Mouse (Mus musculus): Measurements from ENCODE around the gene 4933406M09Rik. TPM values are rescaled to one million over a fixed set of nuclear protein-coding genes. Genes with fewer than 3 reads are reported as not detected.

Gene 4933406M09Rik
- polyA plus RNA-seq, 1 experiment, result not detected

- peak within 1 kb of the TSS; percentile 4; the same call in 1 of the 2 replicates for H3K27ac ChIP-seq (ENCODE audit: insufficient read depth, low read depth, low read length)
- no peak for TF ChIP-seq CTCF (IDR thresholded peaks at IDR 0.05; ENCODE audit: extremely low read depth, insufficient read length, insufficient replicate concordance, low read depth, low read length)
- TF ChIP-seq POLR2A (IDR thresholded peaks at IDR 0.05; ENCODE audit: low read depth, low read length), result no peak; the same call in 1 of the 2 replicates
- H3K36me3 ChIP-seq (ENCODE audit: control insufficient read depth, insufficient read depth, low read length), result peaks cover 4% of the 10 kb centered on the region; the same call in 1 of the 2 replicates
- no peaks in the 10 kb centered on the region for H3K27me3 ChIP-seq (ENCODE audit: control insufficient read depth, insufficient read depth, low read length)
- peaks cover 3% of the 10 kb centered on the region; the same call in 1 of the 2 replicates for H3K4me1 ChIP-seq (ENCODE audit: control insufficient read depth, insufficient read depth, insufficient read length, low read length)
- under 1% methylated on average over 43 of the region's 43 CpGs for WGBS
- H3K4me3 ChIP-seq (ENCODE audit: low read depth, low read length), result peak within 1 kb of the TSS; percentile 87
Observed at GRCm38 (mm10) chr1:134405509-134406413, 20.0 kb downstream of the 4933406M09Rik start, which contains the start of gene Cyb5r1. Cyb5r1 (plus strand) TSS chr1:134405559.

- Histone ChIP-seq H3K36me3 (ENCODE audit: control insufficient read depth, insufficient read depth, low read length) (peaks cover 4% of the 10 kb centered on the region; the same call in 1 of the 2 replicates), H3K27me3 (ENCODE audit: control insufficient read depth, insufficient read depth, low read length) (no peaks in the 10 kb centered on the region), H3K4me3 (ENCODE audit: low read depth, low read length) (peak overlapping the region; percentile 87), H3K27ac (ENCODE audit: insufficient read depth, low read depth, low read length) (no peak overlapping the region), H3K4me1 (ENCODE audit: control insufficient read depth, insufficient read depth, insufficient read length, low read length) (peaks cover 3% of the 10 kb centered on the region; the same call in 1 of the 2 replicates)
- no peak for TF ChIP-seq POLR2A (IDR thresholded peaks at IDR 0.05; ENCODE audit: low read depth, low read length)
- TF ChIP-seq CTCF (IDR thresholded peaks at IDR 0.05; ENCODE audit: extremely low read depth, insufficient read length, insufficient replicate concordance, low read depth, low read length), result no peak
- WGBS, result 22% methylated on average over 8 of the region's 8 CpGs
Observed at GRCm38 (mm10) chr1:134406414-134406771, 20.7 kb downstream of the 4933406M09Rik start.

GRCm38 (mm10) chr1:134408080-134408479 is 22.3 kb downstream of the 4933406M09Rik start:
- H3K27me3 ChIP-seq (ENCODE audit: control insufficient read depth, insufficient read depth, low read length), result no peaks in the 10 kb centered on the region
- H3K36me3 ChIP-seq (ENCODE audit: control insufficient read depth, insufficient read depth, low read length), result peaks cover 4% of the 10 kb centered on the region; the same call in 1 of the 2 replicates
- TF ChIP-seq CTCF (IDR thresholded peaks at IDR 0.05; ENCODE audit: extremely low read depth, insufficient read length, insufficient replicate concordance, low read depth, low read length) (no peak), POLR2A (IDR thresholded peaks at IDR 0.05; ENCODE audit: low read depth, low read length) (no peak)
- H3K27ac ChIP-seq (ENCODE audit: insufficient read depth, low read depth, low read length), result no peak overlapping the region
- WGBS, result 87% methylated on average over 8 of the region's 8 CpGs
- peaks cover 3% of the 10 kb centered on the region; the same call in 1 of the 2 replicates for H3K4me1 ChIP-seq (ENCODE audit: control insufficient read depth, insufficient read depth, insufficient read length, low read length)
- H3K4me3 ChIP-seq (ENCODE audit: low read depth, low read length), result no peak overlapping the region

GRCm38 (mm10) chr1:134411706-134412629 is 26.2 kb downstream of the 4933406M09Rik start:
- H3K27me3 ChIP-seq (ENCODE audit: control insufficient read depth, insufficient read depth, low read length), result no peaks in the 10 kb centered on the region
- no peak overlapping the region for H3K27ac ChIP-seq (ENCODE audit: insufficient read depth, low read depth, low read length)
- H3K4me3 ChIP-seq (ENCODE audit: low read depth, low read length), result no peak overlapping the region
- TF ChIP-seq CTCF (IDR thresholded peaks at IDR 0.05; ENCODE audit: extremely low read depth, insufficient read length, insufficient replicate concordance, low read depth, low read length) (no peak), POLR2A (IDR thresholded peaks at IDR 0.05; ENCODE audit: low read depth, low read length) (no peak)
- H3K4me1 ChIP-seq (ENCODE audit: control insufficient read depth, insufficient read depth, insufficient read length, low read length), result no peaks in the 10 kb centered on the region
- WGBS, result 93% methylated on average over 9 of the region's 9 CpGs
- H3K36me3 ChIP-seq (ENCODE audit: control insufficient read depth, insufficient read depth, low read length), result peaks cover 4% of the 10 kb centered on the region; the same call in 1 of the 2 replicates

- TF ChIP-seq CTCF (IDR thresholded peaks at IDR 0.05; ENCODE audit: extremely low read depth, insufficient read length, insufficient replicate concordance, low read depth, low read length), result no peak
- TF ChIP-seq POLR2A (IDR thresholded peaks at IDR 0.05; ENCODE audit: low read depth, low read length), result no peak
- Histone ChIP-seq H3K27ac (ENCODE audit: insufficient read depth, low read depth, low read length) (0 out of 2 replicates have a peak overlapping the region, but pooled peaks have one; percentile 6), H3K4me3 (ENCODE audit: low read depth, low read length) (no peak overlapping the region), H3K27me3 (ENCODE audit: control insufficient read depth, insufficient read depth, low read length) (no peaks in the 10 kb centered on the region), H3K36me3 (ENCODE audit: control insufficient read depth, insufficient read depth, low read length) (no peaks in the 10 kb centered on the region), H3K4me1 (ENCODE audit: control insufficient read depth, insufficient read depth, insufficient read length, low read length) (peaks cover 6% of the 10 kb centered on the region; the same call in 1 of the 2 replicates)
- WGBS, result 28% methylated on average over 2 of the region's 2 CpGs
Observed at GRCm38 (mm10) chr1:134414038-134414437, 28.3 kb downstream of the 4933406M09Rik start.

DNA sequence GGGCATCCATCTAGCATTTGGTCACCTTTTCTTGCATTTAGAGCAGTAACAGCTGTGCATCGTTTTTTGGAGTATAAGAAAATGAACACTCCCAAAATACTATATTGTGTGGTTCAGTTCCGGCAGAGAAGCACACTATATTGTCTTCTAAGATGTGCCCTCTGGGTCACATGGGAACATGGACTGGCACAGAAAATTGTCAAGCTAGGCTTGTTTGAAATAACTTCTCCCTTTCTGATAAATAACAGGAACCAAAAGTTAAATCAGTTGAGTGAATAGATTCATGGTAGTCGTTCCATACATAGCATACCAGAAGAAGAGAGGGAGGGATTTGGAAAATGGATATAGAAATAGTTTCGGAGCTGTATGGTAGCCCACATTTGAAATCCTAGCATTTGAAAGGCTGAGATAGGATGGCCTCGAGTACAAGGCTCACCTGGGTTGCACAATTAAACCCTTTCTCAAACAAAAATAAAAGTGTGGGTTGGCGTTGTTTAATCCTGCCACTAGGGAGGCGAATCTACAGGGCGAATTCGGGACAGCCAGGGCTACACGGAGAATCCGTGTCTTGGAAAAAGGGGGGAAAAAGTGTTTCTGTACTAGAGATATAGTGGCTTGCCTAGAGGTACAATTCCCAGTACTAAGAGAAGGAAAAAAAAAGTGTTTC is 28.9 kb downstream of the 4933406M09Rik start:
- 6% methylated on average over 11 of the region's 11 CpGs for WGBS
- TF ChIP-seq POLR2A (IDR thresholded peaks at IDR 0.05; ENCODE audit: low read depth, low read length) (no peak), CTCF (IDR thresholded peaks at IDR 0.05; ENCODE audit: extremely low read depth, insufficient read length, insufficient replicate concordance, low read depth, low read length) (peak; percentile 35; the same call in 1 of the 2 replicates)
- Histone ChIP-seq H3K27me3 (ENCODE audit: control insufficient read depth, insufficient read depth, low read length) (no peaks in the 10 kb centered on the region), H3K4me3 (ENCODE audit: low read depth, low read length) (peak overlapping the region; percentile 97), H3K36me3 (ENCODE audit: control insufficient read depth, insufficient read depth, low read length) (no peaks in the 10 kb centered on the region), H3K4me1 (ENCODE audit: control insufficient read depth, insufficient read depth, insufficient read length, low read length) (peaks cover 11% of the 10 kb centered on the region; the same call in 1 of the 2 replicates), H3K27ac (ENCODE audit: insufficient read depth, low read depth, low read length) (peak overlapping the region; percentile 71)
